Mouse (Mus musculus) spleen, postnatal 10 days (tissue): Measurements from ENCODE around the gene Abca3.
"Not testable (repeated sequence)": the region's sequence is repeated elsewhere in the genome, so short reads cannot be mapped to it uniquely, and the experiment has no call there.

ENCODE experiments used
- DNase-seq, 2 experiments: peaks; one replicate each; pipeline ENCODE4 v3.0.0; 2021 to 2022; ENCODE audit warnings: low spot score in 2 of 2

Abca3 gene

DNA sequence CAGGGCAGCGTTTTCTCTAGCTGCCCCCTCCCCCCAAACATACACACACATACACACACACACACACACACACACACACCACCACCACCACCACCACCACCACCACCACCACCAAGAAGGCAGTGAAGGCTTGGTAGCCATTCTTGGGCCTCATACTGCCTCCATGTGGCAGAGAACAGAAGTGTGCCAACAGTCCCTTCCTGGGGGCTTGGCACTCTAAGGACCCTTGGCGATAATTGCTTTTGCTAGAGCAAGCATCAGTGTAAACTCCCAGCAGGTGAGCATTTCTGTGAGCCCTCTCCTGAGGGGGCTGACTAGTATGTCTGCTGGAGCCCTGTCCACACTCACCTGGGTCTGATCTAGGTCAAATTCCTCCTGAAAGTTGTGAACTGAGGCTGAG, 89.4 kb downstream of the Abca3 start:
- no peak for DNase-seq

- DNase-seq: no peak
Measured at GRCm38 (mm10) chr17:24442107-24442506, 90.4 kb downstream of the Abca3 start.

- DNase-seq: no peak
Measured at GRCm38 (mm10) chr17:24442632-24443155, 90.9 kb downstream of the Abca3 start, which contains the start of gene Dnase1l2. TSS of gene Dnase1l2 (minus strand) at chr17:24443105.

DNA sequence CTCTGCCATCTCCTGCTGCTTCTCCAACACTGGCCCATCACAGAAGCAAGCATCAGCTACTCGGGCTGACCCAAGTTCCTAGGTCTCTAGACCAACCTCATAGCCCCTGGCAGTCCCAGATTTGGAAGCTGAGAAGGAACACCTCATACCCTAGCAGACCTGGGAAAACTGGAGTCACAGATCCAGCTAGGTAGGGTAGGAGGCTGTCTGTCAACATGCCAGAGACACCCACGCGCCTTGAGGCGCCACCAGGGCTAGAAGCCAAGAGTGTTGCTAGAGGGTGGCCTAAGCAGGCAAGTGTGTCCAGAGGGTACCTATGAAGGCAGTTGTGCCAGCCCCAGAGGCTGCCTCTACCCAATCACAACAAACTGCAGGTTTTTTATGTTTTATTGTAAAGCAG, 91.7 kb downstream of the Abca3 start:
- no peak for DNase-seq

DNA sequence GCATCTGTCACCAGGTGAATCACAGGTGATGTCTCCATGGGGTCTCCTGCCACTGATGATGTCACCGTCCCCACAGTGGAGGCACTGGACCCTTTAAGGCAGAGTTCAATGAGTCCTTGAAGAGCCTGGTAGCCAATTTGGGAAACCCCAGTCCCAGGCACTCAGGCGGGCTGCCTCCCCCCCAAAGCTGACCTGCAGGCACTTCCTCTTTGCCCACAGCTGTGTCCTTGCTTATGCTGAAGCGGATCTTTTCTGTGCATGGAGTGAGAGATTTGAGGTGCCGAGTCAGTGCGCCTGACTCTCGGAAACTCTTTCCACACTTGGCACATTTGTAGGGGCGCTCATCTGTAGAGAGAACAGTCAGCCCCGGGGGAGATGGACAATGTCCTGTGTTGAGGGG, 94.8 kb downstream of the Abca3 start:
- DNase-seq: no peak

GRCm38 (mm10) chr17:24449507-24449906, 97.8 kb downstream of the Abca3 start:
- DNase-seq: no peak

DNA sequence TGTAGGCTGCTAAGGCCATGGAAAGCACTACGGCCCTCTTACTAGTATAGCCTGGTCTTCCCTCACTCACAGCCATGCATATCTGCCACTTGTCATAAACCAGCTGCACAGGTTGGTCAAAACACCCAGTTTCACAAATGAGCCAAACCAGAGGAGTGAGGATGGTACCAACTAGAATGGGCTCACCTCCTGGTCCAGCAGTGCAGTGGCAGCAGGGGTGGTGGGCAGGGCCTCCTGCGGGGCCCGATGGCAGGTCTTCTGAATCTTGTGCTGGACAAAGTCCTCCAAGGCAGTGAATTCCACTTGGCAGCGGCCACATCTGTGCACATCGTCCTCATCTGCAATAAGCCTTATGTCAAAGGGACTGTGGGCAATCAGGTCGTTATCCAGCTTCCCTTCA, 99.5 kb downstream of the Abca3 start:
- DNase-seq: no peak

- DNase-seq: no peak
Measured at GRCm38 (mm10) chr17:24453372-24453771, 101.6 kb downstream of the Abca3 start.

- DNase-seq: no peak
Measured at GRCm38 (mm10) chr17:24454218-24454755, 102.5 kb downstream of the Abca3 start.

GRCm38 (mm10) chr17:24454756-24455522, 103.2 kb downstream of the Abca3 start:
- peak; percentile 100 for DNase-seq

- not testable (repeated sequence) for DNase-seq
Measured at GRCm38 (mm10) chr17:24455523-24456206, 103.9 kb downstream of the Abca3 start.
